In the genomic region with DNA sequence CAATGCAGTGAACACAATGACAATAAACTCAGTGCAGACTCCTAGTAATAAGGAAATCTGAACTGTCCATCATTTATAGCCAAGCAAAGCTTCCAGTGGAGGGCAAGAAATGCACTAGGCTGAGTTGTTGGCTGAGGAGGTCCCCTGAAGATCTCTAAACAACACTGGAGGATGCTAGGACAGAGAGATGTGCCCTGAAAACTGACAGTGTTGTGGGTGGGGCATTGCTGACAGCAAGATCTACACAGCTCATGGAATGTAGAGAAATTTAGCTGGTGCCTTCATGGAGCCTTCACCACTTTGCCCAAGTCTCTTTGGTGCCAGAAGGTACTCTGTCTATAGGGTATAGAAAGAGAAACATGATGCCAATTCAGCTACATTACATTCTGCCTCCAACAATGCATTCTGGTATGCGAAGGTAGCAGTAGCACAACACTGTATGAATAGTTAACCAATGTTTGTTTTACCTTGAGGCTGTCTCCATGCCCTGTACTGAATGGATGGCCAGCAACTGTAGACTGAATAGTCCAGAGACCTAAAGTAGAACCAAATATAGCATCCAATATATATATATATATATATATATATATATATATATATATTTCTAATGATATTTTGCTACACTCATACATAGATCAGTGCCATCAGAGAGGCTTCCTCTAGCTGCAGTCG, we compare ENCODE assay signal across 18 mouse cellular contexts.
DNase-seq lines count a peak whose midpoint lies in the region; ATAC-seq and TF ChIP-seq lines count a peak whose summit lies in the region.
"Had no signal": no experiment of that assay in that cellular context is flagged by ENCODE, and none has a peak within 500 bp of the region (broad histone marks: within the 10 kb centered on the region; RNA-seq: fewer than 3 reads in every experiment).

No protein-coding gene starts in this region.

- 57% methylated on average over 2 of the region's 2 CpGs for WGBS in kidney, postnatal 0 days
- WGBS in embryonic facial prominence, embryonic 15.5 days, result 51% methylated on average over 2 of the region's 2 CpGs
- WGBS in liver, embryonic 16.5 days (ENCODE audit: insufficient replicate concordance), result 31% methylated on average over 2 of the region's 2 CpGs

- H3K36me3 ChIP-seq in kidney, postnatal 0 days (ENCODE audit: insufficient read depth, low read length), result no peaks in the 10 kb centered on the region
- no peaks in the 10 kb centered on the region for H3K36me3 ChIP-seq in embryonic facial prominence, embryonic 15.5 days
- no peaks in the 10 kb centered on the region for H3K36me3 ChIP-seq in liver, embryonic 16.5 days (ENCODE audit: control insufficient read depth, insufficient read depth)
- H3K36me3 ChIP-seq: heart, embryonic 12.5 days had no signal

- ATAC-seq in kidney, postnatal 0 days (replicated peaks; ENCODE audit: low FRiP score, low read depth), result peak; percentile 33; the same call in 1 of the 2 replicates
- ATAC-seq in embryonic facial prominence, embryonic 15.5 days (ENCODE audit: insufficient number of reproducible peaks, low FRiP score, low TSS enrichment, low read depth), result 0 out of 2 replicates have a peak, but pooled peaks have one; percentile 24
- ATAC-seq in liver, embryonic 16.5 days (ENCODE audit: low read depth), result 0 out of 2 replicates have a peak, but pooled peaks have one; percentile 19
- no peak; the same call in 1 of the 2 replicates for ATAC-seq in megakaryocyte-erythroid progenitor cell, adult 5-6 weeks (replicated peaks; ENCODE audit: low FRiP score, low TSS enrichment, poor library complexity, severe bottlenecking)
- ATAC-seq: activated CD4-positive, CD25-positive, alpha-beta regulatory T cell, adult 4 months had no signal

- intact Hi-C loops in heart, postnatal 14 days (cut with DNase I), result no loop called here

- H3K27ac ChIP-seq in kidney, postnatal 0 days, result no peak overlapping the region
- no peak overlapping the region for H3K27ac ChIP-seq in embryonic facial prominence, embryonic 15.5 days (replicated peaks)
- H3K27ac ChIP-seq in liver, embryonic 16.5 days (ENCODE audit: low read length), result no peak overlapping the region
- H3K27ac ChIP-seq: liver, embryonic 14.5 days had no signal

- DNase-seq in heart, adult 11 months, result peak; percentile 89
- DNase-seq in heart, postnatal 14 days, result no peak
- DNase-seq in kidney, postnatal 0 days (ENCODE audit: low spot score), result no peak
- DNase-seq in kidney, postnatal 14 days, result no peak
- DNase-seq in thymus, postnatal 36 days, result no peak
- DNase-seq: adrenal gland, postnatal 36 days; cerebellum, adult 9-10 months; kidney, postnatal 25 days; layer of hippocampus, adult 9-11 months; lung, postnatal 36 days had no signal

- H3K4me2 ChIP-seq in kidney, postnatal 0 days (ENCODE audit: low read length), result no peak overlapping the region
- no peak overlapping the region for H3K4me2 ChIP-seq in embryonic facial prominence, embryonic 15.5 days (replicated peaks)
- no peak overlapping the region for H3K4me2 ChIP-seq in liver, embryonic 16.5 days (ENCODE audit: low read depth, low read length)
- H3K4me2 ChIP-seq: heart, embryonic 12.5 days had no signal

- H3K4me3 ChIP-seq in kidney, postnatal 0 days (replicated peaks; ENCODE audit: low read depth, low read length), result no peak overlapping the region
- no peak overlapping the region for H3K4me3 ChIP-seq in embryonic facial prominence, embryonic 15.5 days (replicated peaks)
- H3K4me3 ChIP-seq in liver, embryonic 16.5 days (ENCODE audit: low read depth, low read length), result no peak overlapping the region
- H3K4me3 ChIP-seq: erythroblast, embryonic 14.5 days; heart, embryonic 12.5 days; myocyte had no signal

- no peaks in the 10 kb centered on the region for H3K27me3 ChIP-seq in kidney, postnatal 0 days (ENCODE audit: insufficient read depth, low read length)
- no peaks in the 10 kb centered on the region for H3K27me3 ChIP-seq in embryonic facial prominence, embryonic 15.5 days
- no peaks in the 10 kb centered on the region for H3K27me3 ChIP-seq in liver, embryonic 16.5 days (ENCODE audit: control insufficient read depth, insufficient read depth, low read depth, low read length)
- H3K27me3 ChIP-seq: heart, embryonic 12.5 days had no signal

- H3K9me3 ChIP-seq in kidney, postnatal 0 days (replicated peaks; ENCODE audit: low read length), result peaks cover 14% of the 10 kb centered on the region
- H3K9me3 ChIP-seq in embryonic facial prominence, embryonic 15.5 days (replicated peaks), result peaks cover 38% of the 10 kb centered on the region
- no peaks in the 10 kb centered on the region; the same call in 1 of the 2 replicates for H3K9me3 ChIP-seq in liver, embryonic 16.5 days (replicated peaks; ENCODE audit: control insufficient read depth, low read length)

- no peak for TF ChIP-seq CTCF in kidney, postnatal 0 days (IDR thresholded peaks at IDR 0.05; ENCODE audit: low read depth)

- no peak overlapping the region for H3K9ac ChIP-seq in kidney, postnatal 0 days (ENCODE audit: low read depth, low read length)
- H3K9ac ChIP-seq in embryonic facial prominence, embryonic 15.5 days, result no peak overlapping the region
- no peak overlapping the region for H3K9ac ChIP-seq in liver, embryonic 16.5 days (ENCODE audit: low read depth, low read length)
- H3K9ac ChIP-seq: heart, embryonic 12.5 days; liver, embryonic 14.5 days had no signal

- H3K4me1 ChIP-seq in kidney, postnatal 0 days (replicated peaks; ENCODE audit: insufficient read depth, low read length), result no peaks in the 10 kb centered on the region
- H3K4me1 ChIP-seq in embryonic facial prominence, embryonic 15.5 days, result no peaks in the 10 kb centered on the region
- no peaks in the 10 kb centered on the region for H3K4me1 ChIP-seq in liver, embryonic 16.5 days (ENCODE audit: control insufficient read depth, low read depth, low read length)
- H3K4me1 ChIP-seq: heart, embryonic 12.5 days had no signal
